Mouse (Mus musculus) hindbrain, embryonic 14.5 days (tissue): ENCODE measurements around the gene Wwox. TPM values are rescaled to one million over a fixed set of nuclear protein-coding genes. Genes with fewer than 3 reads are reported as not detected.
A peak's percentile ranks its signal among the peaks of the same experiment; 100 is the strongest.

Source experiments
- ATAC-seq: fragments of 200-750 bp; cut with Nextera tagmentation; 2 replicates; pipeline ENCODE4 v1.8.0; 2017; ENCODE audit warnings: moderate number of reproducible peaks, mild to moderate bottlenecking, moderate TSS enrichment, moderate library complexity; ENCODE audit not compliant: low FRiP score
- DNase-seq: peaks from one replicate; pipeline ENCODE4 v3.0.0-alpha.2; 2015; ENCODE audit warnings: low spot score
- H3K27ac ChIP-seq: fragments of 300-500 bp; sonication (generic); 2 replicates; pipeline ENCODE4 v1.5.1; 2014; ENCODE audit warnings: mild to moderate bottlenecking, moderate library complexity
- H3K27me3 ChIP-seq: fragments of 300-500 bp; sonication (generic); 2 replicates; pipeline ENCODE4 v1.6.1; 2014; ENCODE audit warnings: mild to moderate bottlenecking, low read length, mixed read lengths; ENCODE audit not compliant: control insufficient read depth, insufficient read depth
- H3K36me3 ChIP-seq: fragments of 300-500 bp; sonication (generic); replicated peaks from 2 replicates; pipeline ENCODE4 v1.6.1; 2014; ENCODE audit not compliant: control insufficient read depth, insufficient read depth
- H3K4me1 ChIP-seq: fragments of 300-500 bp; sonication (generic); replicated peaks from 2 replicates; pipeline ENCODE4 v1.6.1; 2014; ENCODE audit warnings: antibody characterized with exemption, low read length, mixed read lengths; ENCODE audit not compliant: control insufficient read depth, insufficient read depth
- H3K4me2 ChIP-seq: fragments of 300-500 bp; sonication (generic); replicated peaks from 2 replicates; pipeline ENCODE4 v1.6.1; 2014; ENCODE audit warnings: mild to moderate bottlenecking, moderate library complexity
- H3K4me3 ChIP-seq: fragments of 300-500 bp; sonication (generic); replicated peaks from 2 replicates; pipeline ENCODE4 v1.5.1; 2014; ENCODE audit warnings: mild to moderate bottlenecking, low read length
- H3K9ac ChIP-seq: fragments of 300-500 bp; sonication (generic); 2 replicates; pipeline ENCODE4 v1.6.1; 2014
- H3K9me3 ChIP-seq: fragments of 300-500 bp; sonication (generic); 2 replicates; pipeline ENCODE4 v1.6.1; 2016; ENCODE audit warnings: low read length; ENCODE audit not compliant: control insufficient read depth
- WGBS: fragments of 180-500 bp; shearing (Covaris S2); extraction: QIAGEN DNeasy Blood & Tissue Kit; methylation state at CpG from one replicate; pipeline ENCODE4 v1.1.7; 2014; 5-methylcytosine and 5-hydroxymethylcytosine counted together
- polyA plus RNA-seq: library from polyadenylated mRNA; unstranded; fragments of >200 nt; fragmentation: Nextera tagmentation; extraction: Ambion mirVana; gene quantifications from 2 replicates; pipeline ENCODE4 v1.2.1, GENCODE M21; 2014

Wwox gene
- polyA plus RNA-seq, 1 experiment from 2014 or later = 12.7 TPM

DNA sequence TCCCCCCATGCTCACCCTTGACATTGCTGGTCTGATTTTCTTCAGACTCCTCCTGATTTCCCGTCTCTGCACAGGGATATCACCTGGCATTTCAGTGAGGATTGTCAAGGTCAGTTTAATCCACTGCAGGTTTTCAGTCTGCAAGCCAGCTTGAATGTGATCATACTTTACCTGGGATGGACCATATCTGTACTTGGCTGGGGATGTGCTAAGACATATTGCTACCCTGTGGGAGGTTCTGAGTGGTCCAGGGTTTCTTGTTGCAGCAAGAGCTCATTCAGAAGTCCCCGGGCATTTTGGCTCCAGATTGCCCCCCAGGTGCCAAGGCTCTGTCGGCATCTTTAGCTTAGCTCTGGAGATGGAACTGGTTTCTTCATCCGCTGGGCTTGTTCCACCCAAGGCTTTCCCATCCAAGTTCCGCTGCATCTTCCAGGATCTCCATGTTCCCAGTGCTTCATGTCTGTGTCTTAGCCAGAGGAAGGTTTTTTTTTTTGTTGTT is 52.3 kb downstream of the Wwox start:
- ATAC-seq (no peak), DNase-seq (no peak)
- Histone ChIP-seq H3K9ac (no peak overlapping the region), H3K27me3 (no peaks in the 10 kb centered on the region), H3K4me3 (no peak overlapping the region), H3K36me3 (no peaks in the 10 kb centered on the region), H3K9me3 (no peaks in the 10 kb centered on the region), H3K4me2 (no peak overlapping the region), H3K27ac (no peak overlapping the region), H3K4me1 (no peaks in the 10 kb centered on the region)
- WGBS = 88% methylated on average over 5 of the region's 5 CpGs

DNA sequence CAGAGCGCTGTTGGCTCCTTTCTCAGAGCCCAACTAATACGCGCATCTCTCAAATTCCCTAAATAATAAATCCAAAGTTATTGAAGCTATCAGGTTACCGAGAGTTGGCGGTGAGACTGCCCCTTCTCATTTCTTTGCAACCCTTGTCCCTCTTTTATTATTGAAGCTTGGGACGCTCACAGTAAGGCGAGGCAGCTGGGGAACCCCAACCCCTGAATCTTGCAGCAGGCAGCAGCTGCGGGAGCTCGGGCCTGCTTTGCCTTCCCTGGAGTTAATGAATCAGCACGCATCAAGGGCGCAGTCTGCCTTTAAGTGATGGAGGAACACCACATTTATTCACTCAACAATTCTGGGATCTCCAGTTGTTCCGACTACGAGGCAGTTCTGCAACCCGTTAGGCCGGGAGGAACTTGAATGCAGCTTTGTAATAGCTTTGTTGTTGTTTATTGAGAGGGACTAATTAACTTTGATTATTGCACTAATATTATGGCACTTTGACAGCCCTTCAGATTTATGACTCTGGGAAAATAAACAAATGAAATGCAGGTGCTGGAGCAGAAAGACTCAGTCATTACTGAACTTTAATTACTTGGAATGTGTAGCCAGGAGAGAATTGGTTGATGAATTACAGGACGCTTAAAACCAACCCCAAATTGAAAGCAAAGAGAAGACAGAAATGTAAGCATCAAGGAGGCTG is 60.1 kb downstream of the Wwox start:
- peaks cover 15% of the 10 kb centered on the region for H3K4me1 ChIP-seq
- no peaks in the 10 kb centered on the region for H3K27me3 ChIP-seq
- H3K4me3 ChIP-seq = no peak overlapping the region
- DNase-seq = no peak
- no peak overlapping the region for H3K9ac ChIP-seq
- 52% methylated on average over 16 of the region's 16 CpGs for WGBS
- no peak overlapping the region for H3K4me2 ChIP-seq
- no peaks in the 10 kb centered on the region for H3K9me3 ChIP-seq
- no peak for ATAC-seq
- H3K36me3 ChIP-seq = no peaks in the 10 kb centered on the region
- H3K27ac ChIP-seq = no peak overlapping the region

DNA sequence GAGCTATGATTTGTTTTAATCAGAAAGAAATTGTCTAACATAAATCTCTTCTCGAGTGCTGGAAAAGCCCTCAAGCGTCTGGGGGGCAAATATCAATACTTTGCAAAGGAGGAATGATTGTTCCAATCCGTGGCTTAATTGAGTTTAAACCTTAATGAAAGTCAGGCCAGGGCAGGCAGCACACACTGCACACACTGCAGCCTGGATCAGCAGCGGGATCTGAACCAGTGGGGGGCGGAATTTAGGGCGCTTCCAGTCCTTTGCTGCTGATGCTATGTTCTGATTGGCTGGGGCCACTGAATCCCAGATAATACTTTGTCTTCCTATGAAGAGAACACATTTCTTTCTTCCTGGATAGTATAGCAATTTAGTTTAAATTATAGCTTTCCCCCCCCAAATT is 62.5 kb downstream of the Wwox start:
- 38% methylated on average over 6 of the region's 6 CpGs for WGBS
- H3K9ac ChIP-seq = no peak overlapping the region
- H3K4me2 ChIP-seq = no peak overlapping the region
- H3K27me3 ChIP-seq = no peaks in the 10 kb centered on the region
- peaks cover 23% of the 10 kb centered on the region for H3K4me1 ChIP-seq
- ATAC-seq (no peak), DNase-seq (no peak)
- no peaks in the 10 kb centered on the region for H3K9me3 ChIP-seq
- H3K4me3 ChIP-seq = no peak overlapping the region
- H3K27ac ChIP-seq = no peak overlapping the region
- H3K36me3 ChIP-seq = no peaks in the 10 kb centered on the region

DNA sequence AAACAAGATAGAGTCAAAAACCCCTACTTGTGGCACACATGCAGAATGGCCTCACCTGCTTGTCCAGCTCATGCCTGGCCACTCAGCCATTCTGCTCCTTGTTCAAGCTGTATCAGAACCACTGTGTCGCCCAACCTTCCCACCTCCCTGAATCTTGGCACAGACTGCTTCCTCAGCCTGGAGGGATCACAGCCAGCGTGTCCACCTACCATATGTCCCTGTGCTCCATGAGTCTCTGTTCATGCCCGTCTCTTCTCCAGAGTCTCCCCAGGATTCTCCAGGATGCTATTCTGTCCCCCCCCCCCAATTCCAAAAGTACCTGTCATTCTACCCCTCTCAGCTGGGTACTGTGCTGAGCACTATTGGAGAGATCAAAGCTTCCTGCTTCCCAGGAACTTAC is 63.7 kb downstream of the Wwox start:
- Histone ChIP-seq H3K9me3 (no peaks in the 10 kb centered on the region), H3K27ac (no peak overlapping the region), H3K4me1 (peaks cover 23% of the 10 kb centered on the region), H3K4me3 (no peak overlapping the region), H3K27me3 (no peaks in the 10 kb centered on the region), H3K4me2 (no peak overlapping the region), H3K9ac (no peak overlapping the region), H3K36me3 (no peaks in the 10 kb centered on the region)
- WGBS = 87% methylated on average over 3 of the region's 3 CpGs
- DNase-seq = no peak
- ATAC-seq = no peak

DNA sequence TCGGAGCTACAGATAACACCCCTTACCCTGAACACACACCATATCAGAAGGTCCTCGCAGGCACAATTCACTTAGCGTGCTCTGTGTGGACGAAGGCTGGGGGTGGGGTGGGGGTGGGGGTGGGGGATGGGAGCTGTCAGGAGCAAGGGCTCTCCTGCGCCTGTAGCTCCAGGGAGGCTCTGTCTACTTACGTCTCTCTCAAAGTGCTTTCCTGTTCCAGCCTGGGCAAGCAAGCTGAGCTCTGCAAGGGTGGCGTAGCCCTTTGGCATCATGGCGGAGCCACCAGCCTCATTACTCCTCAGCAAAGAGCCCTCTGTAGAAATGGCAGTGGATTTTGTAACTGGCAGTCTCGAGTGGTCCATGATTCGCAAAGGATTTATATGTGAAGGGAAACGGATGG is 65.4 kb downstream of the Wwox start:
- Histone ChIP-seq H3K27me3 (no peaks in the 10 kb centered on the region), H3K4me3 (no peak overlapping the region), H3K4me1 (peaks cover 14% of the 10 kb centered on the region), H3K36me3 (no peaks in the 10 kb centered on the region), H3K9ac (no peak overlapping the region), H3K27ac (peak overlapping the region; percentile 41; the same call in 1 of the 2 replicates), H3K4me2 (peak overlapping the region; percentile 18; the same call in 1 of the 2 replicates), H3K9me3 (no peaks in the 10 kb centered on the region)
- 53% methylated on average over 11 of the region's 11 CpGs for WGBS
- DNase-seq (no peak), ATAC-seq (no peak)

- Histone ChIP-seq H3K36me3 (no peaks in the 10 kb centered on the region), H3K9ac (no peak overlapping the region), H3K27me3 (no peaks in the 10 kb centered on the region), H3K27ac (no peak overlapping the region), H3K4me1 (peaks cover 12% of the 10 kb centered on the region), H3K9me3 (no peaks in the 10 kb centered on the region), H3K4me2 (no peak overlapping the region; the same call in 1 of the 2 replicates), H3K4me3 (no peak overlapping the region)
- WGBS = 84% methylated on average over 18 of the region's 18 CpGs
- DNase-seq (no peak), ATAC-seq (no peak)
These were observed 66.2 kb downstream of the Wwox start for GRCm38 (mm10) chr8:114505351-114506347.

- Histone ChIP-seq H3K9ac (no peak overlapping the region), H3K36me3 (no peaks in the 10 kb centered on the region), H3K4me1 (peaks cover 12% of the 10 kb centered on the region), H3K4me2 (no peak overlapping the region), H3K27ac (no peak overlapping the region), H3K9me3 (no peaks in the 10 kb centered on the region), H3K4me3 (no peak overlapping the region), H3K27me3 (no peaks in the 10 kb centered on the region)
- ATAC-seq = no peak
- 27% methylated on average over 7 of the region's 7 CpGs for WGBS
- DNase-seq = peak; percentile 57
These were observed 67.9 kb downstream of the Wwox start for GRCm38 (mm10) chr8:114507404-114507803.

GRCm38 (mm10) chr8:114510226-114510625 is 70.8 kb downstream of the Wwox start:
- H3K9me3 ChIP-seq = no peaks in the 10 kb centered on the region
- H3K27me3 ChIP-seq = no peaks in the 10 kb centered on the region
- DNase-seq (no peak), ATAC-seq (no peak)
- H3K4me2 ChIP-seq = no peak overlapping the region
- H3K27ac ChIP-seq = no peak overlapping the region
- 71% methylated on average over 1 of the region's 1 CpGs for WGBS
- H3K9ac ChIP-seq = no peak overlapping the region
- H3K4me3 ChIP-seq = no peak overlapping the region
- H3K36me3 ChIP-seq = no peaks in the 10 kb centered on the region
- peaks cover 7% of the 10 kb centered on the region for H3K4me1 ChIP-seq
